Mouse (Mus musculus) right cerebral cortex, adult 18-20 months (tissue): ENCODE measurements around the gene Mms19.
"Not testable (repeated sequence)": the region's sequence is repeated elsewhere in the genome, so short reads cannot be mapped to it uniquely, and the experiment has no call there.

Experiments used
- DNase-seq: peaks from one replicate; pipeline ENCODE4 v3.0.0; 2022; ENCODE audit warnings: mixed read lengths

Gene Mms19

DNA sequence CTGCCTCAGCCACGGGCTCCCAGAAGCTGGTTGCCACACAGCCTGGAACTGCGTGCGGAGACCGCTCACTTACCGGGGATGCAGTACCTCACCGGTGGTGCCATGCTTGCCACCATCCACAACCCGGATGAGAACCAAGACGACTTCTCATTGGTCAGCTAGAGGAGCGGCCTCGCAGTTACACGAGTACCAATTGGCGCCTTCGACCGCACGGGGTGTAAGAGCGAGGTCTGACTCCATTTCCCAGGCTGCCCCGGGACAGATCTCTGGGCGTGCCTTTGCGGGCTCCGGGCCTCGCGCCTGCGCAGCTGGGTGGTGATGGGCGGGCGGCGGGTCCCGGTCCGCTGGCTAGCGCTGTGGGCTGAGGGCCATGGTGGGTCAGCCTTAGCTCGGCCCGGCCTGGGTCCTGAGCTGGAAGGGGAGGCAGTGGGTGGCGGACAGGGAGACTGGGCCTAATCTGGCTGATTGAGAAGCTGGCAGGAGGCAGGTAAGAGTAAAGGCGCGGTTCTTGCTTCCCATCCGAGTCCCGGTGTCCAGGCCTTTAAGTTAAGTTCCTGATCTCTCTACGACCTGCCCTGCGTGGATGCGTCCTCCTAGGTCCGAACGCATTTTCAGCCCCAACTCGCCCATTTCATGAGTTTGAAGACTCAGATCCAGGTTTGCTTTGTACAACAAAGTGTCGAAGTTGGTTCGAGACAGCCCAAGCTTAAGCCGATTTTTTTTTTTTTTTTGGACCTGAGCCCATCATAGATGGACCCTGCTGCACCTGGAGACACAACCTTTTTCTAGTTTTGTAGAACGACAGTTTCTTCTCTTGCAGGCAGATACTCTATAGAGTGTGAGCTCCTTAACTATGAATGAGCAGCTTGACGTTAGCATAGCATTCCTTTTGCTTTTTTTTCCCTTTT lies 47.5 kb downstream of the Mms19 start, which contains the start of the genes Exosc1 and Zdhhc16:
TSS of gene Exosc1 (minus strand) at position 245 of the 908 bp plus-strand sequence.
TSS of gene Zdhhc16 (plus strand) at position 302 of the 908 bp plus-strand sequence.
- peak; percentile 99 for DNase-seq

DNA sequence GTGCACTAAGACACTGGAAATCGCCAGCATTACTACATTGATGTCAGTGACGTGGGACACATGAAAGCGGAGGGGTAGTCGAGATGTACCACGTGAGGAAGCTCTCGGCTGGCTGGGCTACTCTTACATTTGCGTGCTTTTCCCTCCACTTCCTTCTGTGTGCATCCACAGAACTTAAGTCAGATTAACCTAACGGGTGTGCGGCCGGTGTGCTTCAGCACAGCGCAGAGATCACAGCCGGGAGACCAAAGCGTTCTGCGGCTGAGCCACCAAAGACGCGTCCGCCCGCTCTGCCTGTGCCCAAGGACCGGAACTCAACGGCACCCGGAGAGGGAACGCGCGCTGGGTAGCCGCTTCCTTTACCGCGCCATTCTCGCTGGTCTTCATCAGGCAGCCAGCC lies 48.3 kb downstream of the Mms19 start:
- peak; percentile 10 for DNase-seq

DNA sequence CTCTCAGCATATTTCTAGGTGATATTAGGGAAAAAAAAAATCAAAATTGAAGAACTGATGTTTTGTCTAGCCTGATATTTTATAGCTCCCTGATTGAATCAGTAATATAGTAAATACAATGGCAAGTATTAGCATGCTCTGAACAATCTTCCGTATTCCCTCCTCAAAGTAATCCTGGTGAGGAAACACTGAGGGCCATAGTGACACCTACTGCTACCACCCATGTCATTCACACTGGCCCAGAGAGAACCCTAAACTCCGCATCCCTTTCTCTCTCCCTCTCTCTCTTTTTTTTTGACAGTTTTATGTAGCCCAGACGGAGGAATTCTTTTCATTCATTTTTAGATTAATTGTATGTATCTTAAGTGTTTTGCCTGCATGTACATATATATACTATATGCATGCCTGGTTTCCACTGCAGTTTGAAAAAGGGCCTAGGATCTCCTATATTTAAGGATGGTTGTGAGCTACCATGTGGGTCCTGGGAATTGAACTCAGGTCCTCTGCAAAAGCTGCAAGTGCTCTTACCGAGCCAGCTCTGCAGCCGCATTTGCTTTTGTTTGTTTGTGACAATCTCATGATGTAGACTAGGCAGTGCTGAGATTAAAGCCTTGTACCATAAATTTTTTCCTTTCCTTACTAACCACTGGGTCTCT lies 60.4 kb downstream of the Mms19 start:
- no peak for DNase-seq

DNA sequence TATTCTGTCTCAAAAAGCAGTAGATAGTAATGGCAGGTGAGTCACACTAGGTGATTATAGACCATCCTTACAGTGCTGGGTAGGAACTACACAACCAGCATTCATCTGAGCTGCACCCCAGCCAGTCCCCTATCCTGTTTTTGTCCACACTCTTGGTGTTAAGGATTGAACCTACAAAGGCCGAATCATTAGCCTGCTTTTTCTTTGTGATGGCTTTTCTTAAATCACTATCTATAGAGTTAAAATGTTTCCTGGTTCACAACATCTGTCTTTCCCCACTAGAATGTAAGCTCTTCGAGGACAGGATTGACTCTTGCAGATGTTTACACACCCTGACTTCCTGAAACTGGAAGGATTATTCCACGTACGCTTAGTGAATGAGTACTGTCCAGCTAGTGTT lies 61.5 kb downstream of the Mms19 start:
- no peak for DNase-seq

DNA sequence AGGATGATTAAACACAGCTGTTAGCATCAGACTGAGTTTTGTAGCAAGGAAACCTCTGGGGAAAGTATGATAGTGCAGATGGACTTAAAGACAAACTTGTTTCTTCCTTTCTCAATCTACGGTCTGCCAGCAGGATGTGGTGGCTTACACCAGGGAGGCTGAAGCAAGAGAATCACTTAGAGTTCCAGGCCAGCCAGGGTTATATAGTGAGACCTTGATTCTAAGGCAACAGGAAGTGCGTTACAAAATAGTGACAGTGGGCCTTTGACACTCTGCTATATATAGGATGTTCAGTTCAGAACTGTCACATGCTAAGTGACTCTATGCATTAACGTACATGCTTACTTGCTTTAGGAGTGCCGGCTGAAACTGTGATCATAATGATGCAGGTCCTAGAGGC lies 64.1 kb downstream of the Mms19 start:
- DNase-seq = no peak

DNA sequence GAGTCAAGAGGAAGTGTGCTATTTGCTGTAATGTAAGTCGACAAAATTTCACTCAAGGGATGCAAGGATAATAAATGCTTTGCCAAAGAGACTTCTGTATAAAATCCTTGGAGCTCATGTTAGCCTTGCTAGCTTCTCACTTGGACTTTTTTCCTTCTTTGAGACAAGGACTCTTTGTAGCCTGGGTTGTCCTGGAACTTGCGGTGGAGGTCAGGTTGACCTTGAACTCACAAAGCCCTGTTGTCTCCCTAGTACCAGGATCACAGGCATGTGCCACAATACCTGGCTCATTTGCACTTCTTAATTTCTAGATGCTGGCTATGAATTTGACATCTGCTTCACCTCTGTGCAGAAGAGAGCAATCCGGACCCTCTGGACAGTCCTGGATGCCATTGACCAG lies 65.7 kb downstream of the Mms19 start:
- DNase-seq = no peak

DNA sequence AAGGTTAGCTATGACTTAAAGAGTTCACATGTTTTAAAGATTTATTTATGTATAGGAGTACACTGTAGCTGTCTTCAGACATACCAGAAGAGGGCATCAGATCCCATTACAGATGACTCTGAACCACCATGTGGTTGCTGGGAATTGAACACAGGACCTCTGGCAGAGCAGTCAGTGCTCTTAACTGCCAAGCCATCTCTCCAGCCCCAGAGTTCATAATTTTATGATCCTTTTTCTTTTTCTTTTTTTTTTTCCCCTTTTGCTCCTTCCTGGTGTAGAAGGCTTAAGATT lies 66.4 kb downstream of the Mms19 start:
- not testable (repeated sequence) for DNase-seq

DNA sequence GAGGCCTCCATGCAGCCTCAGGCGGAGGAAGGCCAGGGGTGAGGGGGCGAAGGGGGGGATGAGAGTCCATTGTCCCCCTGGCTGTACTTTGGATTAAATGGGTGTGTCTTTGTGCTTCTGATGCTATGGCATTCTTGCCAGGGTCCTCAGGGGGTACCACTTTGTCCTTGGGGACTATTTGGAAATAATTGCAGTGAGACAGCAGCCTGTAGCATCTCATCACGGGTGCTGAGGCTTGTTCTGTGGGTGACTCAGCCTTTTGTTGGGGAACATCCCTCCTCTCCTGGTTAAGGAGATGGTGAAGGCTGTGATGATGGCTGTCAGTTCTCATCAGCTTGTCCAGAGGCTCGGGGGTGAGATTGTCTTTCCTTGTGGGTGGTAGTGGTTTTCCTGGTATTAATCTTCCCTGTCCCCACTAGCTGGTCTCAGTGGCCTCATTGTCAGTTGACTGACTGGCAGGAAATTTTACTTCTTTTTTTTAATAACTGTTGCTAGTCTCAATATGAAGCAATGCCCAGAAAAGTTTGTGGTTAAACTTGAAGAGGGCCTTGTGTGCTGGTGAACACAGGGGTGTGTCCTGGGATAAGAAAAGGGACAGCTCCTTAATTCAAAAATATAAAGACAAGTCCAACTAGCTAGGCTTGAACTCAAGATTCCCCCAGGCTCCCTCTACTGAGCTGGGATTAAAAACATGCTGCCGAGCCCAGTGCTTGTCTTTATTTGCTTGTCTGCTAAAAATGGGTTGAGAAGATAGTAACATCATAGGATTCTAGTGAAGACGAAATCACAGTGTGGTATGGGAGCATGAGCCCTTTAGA lies 67.0 kb downstream of the Mms19 start:
- no peak for DNase-seq

DNA sequence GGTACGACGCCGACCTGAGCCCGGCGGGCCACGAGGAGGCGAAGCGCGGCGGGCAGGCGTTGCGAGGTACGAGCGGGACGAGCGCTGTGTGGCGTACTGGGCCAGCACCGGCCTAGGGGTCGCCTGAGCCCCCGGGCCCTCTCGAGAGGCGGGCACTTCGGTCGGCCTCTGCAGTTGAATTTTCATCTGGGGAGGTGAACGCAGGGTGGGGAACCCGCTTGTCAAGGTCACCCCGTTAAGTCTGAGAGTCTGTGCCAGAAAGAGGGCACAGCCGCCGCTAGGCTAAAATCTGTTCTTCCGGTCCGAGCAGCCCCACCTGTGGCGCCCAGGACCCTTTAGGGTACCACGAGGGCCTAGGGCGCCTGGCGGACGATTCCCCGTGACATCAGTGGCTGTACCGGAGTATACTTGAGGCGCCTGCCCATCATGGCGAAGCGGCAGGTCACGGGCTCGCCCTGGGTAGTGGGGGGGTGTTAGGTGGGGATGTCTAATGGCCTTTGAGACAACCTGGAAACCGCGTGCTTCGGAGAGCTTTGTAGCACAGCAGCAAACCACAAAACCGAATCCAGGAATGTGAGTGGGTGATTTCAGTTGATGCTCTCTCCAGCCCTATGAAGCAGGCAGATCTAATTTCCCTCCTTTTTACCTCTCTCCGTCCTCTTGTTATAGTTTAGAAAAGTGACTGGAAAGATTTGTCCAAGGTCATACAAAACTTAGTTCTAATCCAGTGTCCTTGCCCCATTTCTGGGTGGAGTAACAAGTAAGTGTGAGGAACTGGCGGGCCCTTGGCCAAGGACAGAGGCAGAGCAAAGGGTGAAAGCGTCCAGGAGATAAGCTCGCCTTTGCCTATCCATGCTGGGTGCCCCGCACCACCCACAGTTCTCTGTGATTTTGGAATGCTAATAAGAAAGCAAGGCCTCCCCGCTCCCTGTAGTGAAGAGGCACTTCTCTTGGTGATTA lies 68.6 kb downstream of the Mms19 start:
- DNase-seq = peak; percentile 24

DNA sequence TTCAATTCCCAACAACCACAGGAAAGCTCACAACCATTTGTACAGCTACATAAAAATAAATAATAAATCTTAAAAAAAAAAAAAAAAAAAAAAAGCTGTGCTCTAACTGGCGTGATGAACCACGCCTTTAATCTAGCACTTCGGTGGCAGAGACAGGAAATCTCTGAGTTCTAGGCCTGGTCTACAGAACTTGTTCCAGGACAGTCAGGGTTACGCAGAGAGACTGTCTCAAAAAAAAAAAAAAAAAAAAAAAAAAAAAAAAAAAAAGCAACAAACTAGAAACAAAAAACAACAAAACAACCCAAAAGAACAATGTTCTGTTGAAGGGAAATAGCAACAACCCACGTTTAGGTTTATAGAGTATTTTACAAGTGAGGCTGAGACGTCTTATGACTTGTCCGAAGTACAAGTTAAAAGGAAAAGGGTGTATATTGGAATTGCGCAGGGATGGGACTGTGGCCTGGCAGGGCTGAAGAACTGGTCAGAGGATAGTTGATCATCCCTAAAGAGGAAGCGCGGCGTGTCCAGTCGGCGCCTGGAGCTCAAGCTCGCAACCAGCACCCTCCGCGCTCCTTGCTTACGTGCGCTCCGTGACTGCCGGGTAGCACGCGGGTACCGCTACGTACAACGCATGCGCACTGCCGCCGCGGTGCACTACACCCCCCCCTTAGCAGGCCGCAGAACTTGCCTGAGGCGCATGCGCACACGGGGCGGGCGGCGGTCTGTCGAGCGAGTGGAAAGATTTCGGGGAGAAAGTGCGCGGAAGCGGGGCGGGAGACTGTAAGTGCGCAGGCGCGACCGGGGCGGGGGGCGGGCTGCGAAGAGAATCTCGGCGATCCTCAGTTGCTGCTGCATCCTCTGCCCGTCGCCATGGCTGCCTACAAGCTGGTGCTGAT lies 69.5 kb downstream of the Mms19 start, which contains the start of gene Pgam1:
TSS of gene Pgam1 (plus strand) at position 746 of the 896 bp plus-strand sequence.
- peak; percentile 97 for DNase-seq

DNA sequence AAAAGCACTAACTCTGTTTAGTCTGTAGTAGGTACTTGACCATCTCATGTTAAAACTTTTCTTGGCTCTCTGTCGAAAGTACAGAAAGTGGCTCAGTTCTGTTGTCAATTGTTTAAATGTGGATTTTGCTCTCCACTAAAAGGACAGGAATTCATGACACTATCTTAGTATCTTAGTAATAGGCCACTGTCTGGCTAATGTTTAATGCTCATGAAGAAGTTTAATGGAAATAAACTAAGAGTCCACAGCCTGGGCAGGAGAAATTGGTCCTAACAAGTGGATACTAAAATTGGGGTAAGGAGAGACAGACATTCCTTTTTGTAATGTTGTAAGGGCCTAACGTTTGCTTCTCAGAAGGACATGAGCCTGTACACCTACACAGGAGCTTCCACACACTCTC lies 70.6 kb downstream of the Mms19 start:
- DNase-seq = no peak

DNA sequence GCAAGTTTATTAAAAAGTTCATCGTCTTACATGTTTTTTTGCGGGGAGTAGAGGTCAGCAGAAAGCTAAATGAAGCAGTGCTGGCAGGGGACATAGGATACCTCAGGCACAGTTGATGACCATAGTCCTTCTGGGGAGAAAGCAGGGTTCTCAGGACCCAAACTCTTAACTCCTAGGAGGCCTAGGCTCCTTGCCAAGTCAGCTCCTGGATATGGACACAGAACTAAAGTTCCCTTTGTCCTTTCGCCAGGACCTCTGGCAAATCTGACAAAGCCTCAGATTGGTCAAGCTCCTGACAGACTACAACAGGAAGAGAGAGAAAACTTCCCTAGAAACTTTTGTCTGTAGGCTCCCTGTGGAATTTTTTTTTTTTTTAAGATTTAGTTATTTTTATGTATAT lies 72.2 kb downstream of the Mms19 start:
- no peak for DNase-seq

DNA sequence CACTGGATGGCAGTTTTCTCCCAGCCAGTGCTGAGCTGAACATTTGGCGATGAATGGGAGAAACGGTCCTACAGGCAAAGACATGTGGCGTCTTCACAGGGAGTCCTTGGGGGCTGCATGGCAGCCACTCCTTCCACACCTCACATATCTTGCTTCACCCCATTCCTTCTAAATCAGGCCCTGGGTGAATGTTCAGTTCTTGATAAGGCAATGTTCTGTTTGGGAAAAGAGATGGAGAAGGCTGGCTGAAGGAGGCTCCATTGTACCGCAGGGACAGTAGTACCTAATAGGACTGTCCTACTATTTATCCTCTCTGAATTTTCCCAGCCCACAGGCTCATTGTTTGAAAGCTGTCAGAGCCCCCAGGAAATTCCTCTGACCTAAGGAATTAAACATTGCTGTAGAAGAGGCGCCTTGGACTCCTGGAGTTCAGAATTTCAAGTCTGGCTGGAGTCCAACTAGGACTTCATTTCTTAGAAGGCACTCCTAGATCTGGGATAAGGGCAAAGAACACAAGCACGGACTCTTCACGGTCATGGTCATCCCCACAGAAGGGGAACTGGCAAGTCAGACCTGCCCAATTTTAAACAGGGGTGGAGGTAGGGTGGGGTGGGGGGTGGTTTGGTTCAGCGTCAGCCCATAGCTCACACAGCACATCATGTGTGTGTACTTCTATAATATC lies 73.7 kb downstream of the Mms19 start:
- no peak for DNase-seq

DNA sequence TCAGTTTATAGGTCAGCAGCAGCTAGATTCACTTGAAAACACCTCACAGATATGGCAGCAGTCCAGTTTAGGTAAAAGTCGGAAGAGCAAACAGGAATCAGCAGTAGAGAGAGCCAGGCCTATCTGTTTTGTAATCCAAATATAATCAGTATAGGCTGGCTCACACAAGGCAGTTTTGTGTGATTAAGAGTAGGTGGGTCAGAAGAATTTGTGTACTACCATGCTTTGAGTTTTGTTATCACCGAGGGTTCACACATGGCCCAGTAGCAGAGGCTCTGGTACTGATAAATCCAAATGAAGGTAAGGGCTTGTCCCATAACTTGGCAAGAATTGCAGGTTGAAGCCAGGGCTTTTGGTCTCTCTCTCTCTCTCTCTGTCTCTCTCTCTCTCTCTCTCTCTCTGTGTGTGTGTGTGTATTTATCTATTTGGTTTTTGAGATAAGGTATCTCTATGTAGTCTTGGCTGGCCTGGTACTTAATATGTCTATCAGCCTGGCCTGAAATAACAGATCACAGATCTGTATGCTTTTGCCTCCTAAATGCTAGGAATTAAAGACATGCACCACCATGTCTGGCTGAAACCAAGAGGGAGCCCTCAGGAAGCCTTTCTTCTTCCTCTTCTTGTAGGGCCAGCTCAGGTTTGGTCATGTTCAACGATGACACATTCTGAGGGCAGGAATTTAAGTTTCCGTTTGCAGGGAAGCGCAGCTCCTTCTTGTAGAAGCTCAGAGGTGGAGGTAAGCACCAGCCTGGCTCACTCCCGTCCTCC lies 74.5 kb downstream of the Mms19 start:
- DNase-seq = no peak

DNA sequence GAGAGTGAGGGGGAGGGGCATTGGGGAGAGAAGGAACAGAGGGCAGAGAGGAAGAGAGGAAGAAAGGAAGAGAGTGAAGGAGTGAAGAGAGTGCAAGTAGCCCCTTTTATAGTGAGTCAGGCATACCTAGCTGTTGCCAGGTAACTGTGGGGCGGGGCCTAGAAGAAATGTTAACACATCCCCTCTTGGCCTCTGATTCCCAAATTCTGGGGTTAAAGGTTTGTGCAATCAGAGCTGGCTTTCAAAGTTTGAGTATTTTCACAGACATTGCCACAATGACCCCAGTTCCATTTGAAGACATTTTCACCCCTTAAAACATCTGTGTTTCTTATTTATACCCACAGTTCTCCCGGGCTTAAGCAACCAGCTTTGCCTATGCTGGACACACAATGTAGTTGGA lies 75.7 kb downstream of the Mms19 start:
- DNase-seq = no peak

DNA sequence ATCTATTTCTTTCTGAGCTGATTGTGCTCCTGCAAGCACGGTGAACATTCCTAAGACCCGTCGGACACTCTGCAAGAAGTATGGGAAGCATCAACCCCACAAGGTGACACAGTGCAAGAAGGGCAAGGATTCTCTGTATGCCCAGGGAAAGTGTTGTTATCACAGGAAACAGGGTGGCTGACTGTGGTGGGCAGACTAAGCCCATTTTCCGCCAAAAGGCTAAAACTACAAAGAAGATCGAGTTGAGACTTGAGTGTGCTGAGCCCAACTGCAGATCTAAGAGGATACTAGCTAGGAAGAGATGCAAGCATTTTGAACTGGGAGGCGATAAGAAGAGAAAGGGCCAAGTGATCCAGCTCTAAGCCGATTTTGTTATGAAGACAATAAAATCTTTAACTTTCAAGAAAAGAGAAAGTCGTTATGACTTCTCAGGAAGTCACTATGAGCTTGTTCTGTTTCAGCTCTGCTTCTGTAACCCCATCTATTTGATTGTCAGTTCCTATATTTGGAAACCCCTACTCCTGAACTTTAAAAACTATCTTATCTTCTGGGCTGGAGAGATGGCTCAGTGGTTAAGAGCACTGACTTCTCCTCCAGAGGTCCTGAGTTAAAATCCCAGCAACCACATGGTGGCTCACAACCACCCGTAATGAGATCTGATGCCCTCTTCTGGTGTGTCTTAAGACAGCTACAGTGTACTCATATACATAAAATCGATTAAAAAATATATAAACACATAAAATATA lies 77.9 kb downstream of the Mms19 start:
- no peak for DNase-seq

DNA sequence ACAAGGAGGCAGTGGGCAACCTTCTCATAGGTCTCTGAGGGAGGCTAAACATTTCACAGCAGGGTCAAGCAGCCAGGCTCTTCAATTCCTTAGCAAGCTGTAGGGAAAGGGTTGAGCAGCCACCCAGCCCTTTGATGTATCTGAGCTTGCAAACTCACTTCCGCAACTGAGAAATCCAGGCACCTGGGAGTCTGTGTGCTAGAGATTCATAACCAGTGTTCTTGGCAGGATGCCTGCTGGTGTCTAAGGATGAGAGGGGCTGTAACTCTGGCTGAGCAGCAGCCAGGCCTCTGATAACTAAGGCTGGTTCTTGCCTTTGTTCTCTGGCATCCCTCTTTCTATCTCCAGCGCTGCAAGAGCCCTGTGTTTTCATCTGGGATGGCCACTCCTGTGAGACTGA lies 79.3 kb downstream of the Mms19 start:
- no peak for DNase-seq

DNA sequence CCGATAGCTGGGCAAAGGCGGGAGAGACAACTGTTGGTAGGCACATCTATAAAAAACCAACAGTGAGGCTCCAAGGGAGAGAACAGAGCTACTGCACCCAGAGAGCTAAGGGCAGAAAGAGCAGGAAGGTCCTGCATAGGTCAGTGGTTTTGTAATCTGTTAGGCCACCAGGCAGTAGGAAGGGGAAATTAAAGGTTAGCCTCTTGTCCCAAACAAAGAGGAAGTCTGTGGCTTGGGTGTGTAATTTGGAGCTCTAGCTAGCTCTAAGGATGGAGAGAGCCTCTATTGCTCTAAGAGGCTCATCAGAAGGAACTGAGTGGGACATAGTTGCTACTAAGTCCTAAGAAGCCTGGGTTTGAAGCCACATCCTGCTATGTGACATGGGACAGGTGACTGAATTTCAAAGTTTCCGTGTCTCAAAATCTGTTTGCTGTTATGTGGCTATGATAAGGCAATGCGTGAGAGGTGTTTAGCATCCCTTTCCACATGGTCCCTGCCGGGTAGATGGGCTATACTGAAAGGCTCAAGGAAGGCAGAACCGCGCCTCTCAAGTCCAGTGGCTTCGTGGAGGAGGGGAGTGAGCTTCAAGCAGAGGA lies 80.4 kb downstream of the Mms19 start:
- no peak for DNase-seq

DNA sequence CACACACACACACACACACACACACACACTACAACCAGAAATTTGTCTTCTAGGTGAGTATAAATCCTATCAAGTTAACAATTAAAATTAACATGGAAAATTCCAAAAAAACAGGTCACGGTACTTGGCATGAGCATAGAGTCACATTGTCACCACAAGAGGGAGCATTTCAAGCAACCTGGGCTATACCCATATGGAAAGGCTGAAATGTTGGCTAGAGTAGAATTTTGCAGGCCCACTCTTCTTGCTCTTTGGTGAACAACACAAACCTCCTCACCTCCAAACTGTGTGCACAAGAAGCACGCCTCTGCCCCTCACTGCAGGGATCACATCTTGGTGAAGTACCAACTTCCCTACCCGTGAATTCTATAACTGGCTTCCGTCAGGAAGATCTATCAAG lies 82.1 kb downstream of the Mms19 start:
- DNase-seq = peak; percentile 13
